Mouse (Mus musculus) adipocyte (in vitro differentiated cells): Measurements from ENCODE around the gene Smndc1.
A peak's percentile ranks its signal among the peaks of the same experiment; 100 is the strongest.
"Not testable (repeated sequence)": the region's sequence is repeated elsewhere in the genome, so short reads cannot be mapped to it uniquely, and the experiment has no call there.

Source experiments
- DNase-seq: peaks from one replicate; pipeline ENCODE4 v3.0.0-alpha.2; 2016; ENCODE audit warnings: low spot score

The Smndc1 gene

DNA sequence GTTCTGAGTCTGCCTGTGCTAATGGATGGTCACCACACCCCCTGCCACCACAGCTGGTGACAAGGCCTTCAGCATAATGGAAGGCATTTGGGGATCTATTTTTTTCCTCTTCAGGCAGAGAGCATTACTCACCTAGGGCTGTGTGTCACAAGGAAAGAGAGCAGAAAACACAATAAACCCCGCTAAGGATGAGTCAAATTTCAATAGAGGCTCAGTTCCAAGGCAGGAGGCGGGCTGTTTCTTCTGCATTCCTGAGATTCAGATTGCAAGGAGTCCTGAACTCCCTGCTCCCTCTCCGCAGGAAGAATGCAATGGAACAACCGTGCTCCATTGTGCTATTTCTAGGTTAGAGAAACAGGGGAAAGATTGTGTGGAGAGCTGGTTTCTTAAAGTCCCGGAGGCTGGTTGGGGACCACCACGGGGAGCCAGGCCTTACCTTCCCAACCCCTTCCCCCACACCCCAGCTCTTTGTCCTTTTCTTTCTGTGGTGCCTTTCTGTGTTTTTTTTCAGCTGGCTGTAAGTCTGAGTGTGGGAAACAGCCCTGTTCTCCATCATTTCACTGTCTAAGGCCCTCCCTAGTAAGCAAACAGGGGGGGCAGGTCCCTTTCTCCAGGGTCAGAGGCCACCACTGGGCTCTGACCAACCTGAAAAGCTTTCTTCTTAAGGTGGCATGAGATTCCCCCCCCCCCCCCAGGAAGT is 21.9 kb upstream of the Smndc1 start:
- no peak for DNase-seq

DNA sequence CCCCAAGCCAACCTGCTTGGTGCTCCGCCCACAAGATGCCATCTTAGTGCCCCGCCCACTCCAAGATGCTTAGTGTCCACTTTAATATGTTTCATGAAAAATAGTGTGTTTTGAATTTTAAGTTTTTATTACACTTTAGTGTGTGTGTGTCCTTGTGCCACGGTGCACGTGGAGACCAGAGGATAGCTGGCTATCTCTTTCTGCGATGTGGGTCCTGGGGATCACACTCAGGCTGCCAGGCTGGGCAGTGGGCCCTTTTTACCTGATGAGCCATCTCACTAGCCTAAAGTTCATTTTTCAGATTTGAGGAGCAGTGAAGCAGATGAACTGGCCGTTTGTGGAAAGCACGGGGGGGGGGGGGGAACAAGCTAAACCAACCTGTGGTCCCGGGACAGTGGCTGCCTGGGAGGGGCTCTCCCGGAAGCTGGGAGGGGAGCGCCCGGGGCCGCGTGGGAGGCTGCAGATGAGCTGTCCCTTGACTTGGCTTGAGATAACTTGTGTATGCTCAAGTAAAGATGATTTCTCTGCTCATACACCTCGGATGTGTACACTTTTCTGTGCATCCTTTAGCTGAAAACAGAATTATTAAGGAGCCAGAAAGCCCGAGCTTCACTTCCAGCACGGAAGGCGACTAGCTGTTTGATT is 19.4 kb upstream of the Smndc1 start:
- no peak for DNase-seq

DNA sequence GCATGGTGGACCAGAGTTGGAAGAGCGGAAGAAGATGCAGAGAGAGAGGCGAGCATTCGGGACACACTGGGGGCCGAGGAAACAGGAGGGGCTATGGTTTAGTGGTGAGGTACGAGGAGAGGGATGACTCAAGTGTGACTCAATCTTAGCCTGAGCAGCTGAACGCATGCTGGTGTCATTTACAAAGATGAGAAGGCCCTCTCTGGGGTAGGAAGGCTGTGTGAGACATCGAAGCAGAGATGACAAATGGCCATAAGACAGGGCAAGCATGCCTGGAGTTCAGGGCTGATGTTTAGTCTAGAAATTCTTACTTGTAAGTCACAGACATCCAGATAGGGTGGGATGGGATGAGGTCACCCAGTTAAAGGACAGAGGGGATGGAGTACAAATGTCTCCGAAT is 18.0 kb upstream of the Smndc1 start:
- DNase-seq = no peak

DNA sequence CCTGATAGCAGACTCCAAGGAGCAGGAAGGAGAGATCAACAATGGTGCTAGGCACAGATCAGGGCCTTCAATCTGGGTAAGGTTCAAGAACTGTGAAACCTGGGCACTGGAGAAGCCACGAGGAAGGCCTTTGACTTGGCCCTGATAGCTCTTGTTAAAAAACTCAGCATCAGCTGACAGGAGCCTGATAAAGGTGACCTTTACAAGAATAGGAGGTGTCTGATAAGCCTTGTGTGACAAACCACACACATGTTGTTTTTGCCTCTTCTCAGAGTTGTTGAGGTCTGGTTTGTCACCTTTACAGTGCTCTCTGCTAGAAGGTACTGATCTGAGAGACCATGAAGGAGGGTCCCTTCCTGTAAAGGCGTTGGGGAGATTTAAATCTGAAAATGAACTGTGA is 17.0 kb upstream of the Smndc1 start:
- DNase-seq = no peak

DNA sequence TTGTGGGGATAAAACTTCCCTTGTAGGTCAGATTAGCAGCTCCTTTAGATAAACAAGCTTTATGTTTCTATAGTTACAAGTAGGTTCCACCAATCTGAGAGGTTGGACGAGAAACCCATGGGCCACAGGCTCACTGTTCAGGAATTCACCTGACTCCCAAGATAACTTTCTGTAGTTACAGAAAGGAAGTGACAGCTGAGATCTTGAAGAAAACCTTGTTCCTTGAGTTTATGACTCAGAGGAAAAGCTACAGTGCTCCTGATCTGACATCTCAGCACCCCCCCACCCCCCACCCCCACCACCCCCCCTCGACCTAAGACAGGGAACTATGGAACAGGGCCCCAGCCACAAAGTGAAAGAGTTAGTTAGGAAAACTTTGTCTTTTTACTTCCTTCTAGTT is 15.4 kb upstream of the Smndc1 start:
- no peak for DNase-seq

DNA sequence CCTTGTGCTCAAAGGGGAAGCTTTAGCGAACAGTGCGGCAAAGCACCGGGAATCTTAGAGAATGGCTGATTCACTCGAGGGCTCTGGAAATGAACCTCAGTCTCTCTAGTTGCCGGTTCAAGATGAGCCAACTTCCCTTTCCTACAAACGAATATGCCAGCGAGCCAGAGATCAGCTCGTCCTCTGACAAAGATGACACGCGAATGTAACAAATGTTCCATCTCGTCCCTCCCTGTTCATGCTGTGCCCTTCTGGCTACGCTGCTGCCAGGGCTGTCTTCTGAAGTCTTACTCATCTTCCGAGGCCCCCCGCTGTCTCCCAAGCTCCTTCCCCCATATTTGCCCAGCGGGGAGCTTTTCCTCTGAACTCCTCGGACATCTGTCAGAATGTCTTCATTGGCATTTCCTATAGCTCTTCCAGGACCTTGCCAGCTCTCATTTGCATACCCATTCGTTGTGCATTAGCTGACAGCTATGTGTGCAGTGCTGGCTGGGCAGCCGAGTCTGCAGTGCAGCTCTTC is 14.5 kb upstream of the Smndc1 start:
- no peak for DNase-seq

DNA sequence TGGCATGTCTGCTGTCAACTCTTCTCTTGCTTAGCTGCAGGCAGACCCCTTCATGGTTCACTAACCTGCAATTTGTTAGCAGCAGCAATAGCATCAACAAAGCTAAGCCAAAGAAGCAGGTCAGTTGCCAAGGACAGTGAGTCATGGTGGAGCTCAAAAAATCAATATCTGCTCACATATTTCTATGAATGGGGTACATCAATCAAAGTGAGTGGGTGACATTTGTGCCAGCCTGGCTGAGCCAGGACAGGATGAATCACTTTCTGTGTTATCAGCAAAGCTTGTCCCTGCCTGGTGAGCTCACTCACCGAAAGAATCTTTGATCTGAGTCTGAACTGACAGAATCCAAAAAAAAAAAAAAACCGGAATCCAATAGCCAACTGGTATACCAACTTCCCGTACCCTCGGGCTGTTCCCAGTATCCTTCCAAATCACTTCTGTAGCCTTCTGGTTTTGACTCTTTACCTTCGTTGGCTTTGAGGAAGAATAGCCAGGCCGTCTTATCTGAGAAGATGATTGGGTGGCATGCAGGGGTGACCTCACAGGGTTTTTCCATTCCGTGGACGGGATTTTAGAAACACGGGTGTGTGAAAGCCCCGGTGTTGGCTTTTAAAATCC is 13.9 kb upstream of the Smndc1 start:
- peak; percentile 47 for DNase-seq

DNA sequence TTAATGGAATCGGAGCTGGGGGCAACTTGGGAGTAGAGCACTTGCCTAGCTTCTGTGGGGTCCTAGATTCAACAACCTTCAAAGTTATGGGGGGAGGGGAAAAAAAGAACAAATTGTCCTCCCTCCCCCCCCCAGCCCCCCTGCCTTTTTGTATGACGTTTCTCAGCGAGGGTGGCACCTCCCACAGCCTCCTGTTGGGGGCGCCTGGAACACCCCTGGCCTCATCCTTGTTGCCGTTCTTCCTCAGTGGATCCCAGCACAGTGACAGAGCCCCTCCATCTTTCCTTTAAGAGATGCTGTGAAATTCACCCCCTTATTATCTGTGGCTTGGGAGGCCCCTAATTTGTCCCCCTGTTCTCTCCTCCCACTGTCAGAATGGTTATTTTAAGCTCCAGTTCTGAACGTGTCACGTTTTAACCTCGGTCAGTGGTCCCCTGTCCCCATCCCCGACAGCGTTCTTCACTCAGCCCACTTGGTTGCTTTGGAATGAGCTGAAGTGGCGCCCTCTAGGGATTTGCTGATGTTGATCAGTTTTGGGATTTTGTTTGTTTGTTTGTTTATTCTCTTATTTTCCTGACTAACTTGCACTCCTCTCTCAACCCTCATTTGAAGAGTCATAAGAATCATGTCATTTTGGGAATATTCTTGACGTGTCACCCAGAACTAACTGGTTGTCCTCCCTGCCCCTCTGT is 12.5 kb upstream of the Smndc1 start:
- DNase-seq = no peak

DNA sequence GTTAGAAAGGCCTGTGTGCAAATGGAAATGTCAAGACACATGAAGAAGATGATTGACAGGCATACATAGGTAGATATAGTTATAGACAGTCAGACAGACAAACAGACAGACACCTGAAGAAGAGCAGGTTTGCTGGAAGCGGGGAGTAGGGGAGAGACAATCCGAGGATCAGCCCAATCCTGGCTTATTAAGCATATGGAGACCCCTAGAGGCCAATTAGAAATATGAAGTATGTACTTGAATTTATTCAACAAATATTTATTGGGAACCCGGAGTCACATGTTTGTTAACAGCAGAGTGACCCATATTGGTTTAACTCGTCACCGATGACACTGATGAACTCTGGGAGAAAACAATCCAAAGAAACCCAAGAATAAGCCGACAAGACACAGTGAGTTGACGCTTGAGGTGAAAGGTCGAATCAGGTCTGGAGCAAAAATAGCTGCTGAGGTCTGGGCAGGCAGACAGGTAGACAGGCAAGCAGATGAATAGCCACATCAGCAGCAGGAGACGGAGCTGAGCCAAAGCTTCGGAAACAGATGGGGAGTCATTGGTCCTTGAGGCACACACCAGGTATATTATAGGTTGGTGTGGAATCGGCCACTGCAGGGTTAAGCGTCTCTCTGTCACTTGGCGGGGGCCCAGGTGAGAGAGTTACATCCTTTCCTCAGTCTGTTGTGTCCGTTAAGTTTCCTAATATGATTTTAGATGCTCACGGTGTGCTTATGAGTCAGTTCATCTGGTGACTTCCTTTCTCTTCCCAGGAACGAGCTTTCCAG is 10.1 kb upstream of the Smndc1 start:
- DNase-seq = no peak

DNA sequence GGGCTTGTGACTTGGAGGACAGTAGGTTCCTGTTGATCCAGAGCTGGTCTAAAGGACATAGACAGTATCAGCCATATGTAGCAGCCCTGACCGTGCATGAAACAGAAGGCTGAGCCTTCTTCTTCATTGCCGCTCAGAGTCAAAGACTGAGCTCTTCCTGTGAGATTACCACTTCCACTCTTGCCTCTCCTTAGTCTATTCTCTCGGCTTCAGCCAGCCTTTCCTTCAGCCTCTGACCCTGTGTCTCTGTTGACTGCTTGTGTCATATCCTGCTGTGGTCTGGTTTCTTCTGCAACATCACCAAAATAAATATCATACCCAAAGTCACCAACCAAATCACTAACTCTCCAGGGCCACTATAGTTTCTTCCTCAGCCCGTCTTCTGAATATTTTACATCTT is 8.8 kb upstream of the Smndc1 start:
- DNase-seq = no peak

DNA sequence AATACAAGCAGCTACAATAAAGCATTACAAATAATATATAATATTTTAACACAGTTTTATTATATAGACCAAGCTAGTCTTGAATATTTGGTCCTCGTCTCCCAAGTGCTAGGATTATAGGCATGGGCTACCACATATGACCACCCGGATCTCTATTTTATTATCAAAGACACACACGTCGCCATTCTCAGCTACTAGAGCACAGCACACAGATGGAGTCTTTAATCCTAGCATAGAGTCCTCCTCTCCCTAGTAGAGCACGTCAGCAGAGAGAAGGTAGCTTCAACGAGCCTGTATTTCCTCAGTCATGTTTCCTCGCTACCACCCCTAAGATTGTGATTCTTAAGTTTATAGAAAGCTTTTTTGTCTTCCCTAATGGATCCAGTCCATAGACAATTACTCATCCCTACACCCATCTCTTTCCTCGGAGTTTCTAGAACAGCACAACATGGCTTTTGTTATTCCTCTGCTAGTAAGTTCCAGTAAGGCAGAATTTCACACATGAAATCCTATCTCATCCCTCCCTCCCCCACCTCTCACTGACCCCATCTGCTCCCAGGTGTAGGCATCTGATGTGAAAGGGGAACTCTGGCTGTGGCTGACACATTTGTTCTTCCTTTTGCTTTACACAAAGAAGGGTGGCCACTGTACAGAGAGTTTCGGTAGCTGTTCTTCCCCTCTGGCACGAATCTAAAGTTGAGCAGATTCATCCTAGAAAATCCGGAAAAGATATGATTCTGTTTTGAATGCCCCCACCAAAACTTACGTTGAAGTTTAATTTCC is 7.3 kb upstream of the Smndc1 start:
- DNase-seq = no peak

DNA sequence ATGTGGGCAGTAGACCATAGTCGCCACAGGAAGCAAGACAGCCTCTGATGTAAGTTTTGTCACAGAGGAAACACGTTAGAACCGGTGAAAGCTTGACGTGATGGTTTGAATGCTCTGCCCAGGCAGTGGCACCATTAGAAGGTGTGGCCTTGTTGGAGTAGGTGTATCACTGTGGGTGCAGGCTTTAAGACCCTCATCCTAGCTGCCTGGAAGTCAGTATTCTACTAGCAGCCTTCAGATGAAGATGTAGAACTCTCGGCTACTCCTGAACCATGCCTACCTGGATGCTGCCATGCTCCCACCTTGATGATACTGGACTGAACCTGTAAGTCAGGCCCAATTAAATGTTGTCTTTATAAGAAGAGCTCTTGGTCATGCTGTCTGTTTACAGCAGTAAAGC is 5.4 kb upstream of the Smndc1 start:
- DNase-seq = not testable (repeated sequence)

DNA sequence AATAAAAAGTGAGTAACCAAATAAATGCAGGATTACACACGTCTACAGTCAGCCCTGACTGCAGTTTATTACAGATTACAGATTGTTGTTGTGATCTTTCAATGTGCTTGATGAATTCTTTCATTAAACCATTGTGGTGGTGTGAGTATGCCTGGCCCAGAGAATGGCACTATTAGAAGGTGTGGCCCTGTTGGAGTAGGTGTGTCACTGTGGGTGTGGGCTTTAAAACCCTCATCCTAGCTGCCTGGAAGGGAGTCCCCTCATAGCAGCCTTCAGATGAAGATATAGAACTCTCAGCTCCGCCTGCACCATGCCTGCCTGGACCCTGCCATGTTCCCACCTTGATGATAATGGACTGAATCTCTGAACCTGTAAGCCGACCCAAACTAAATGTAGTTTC is 4.6 kb upstream of the Smndc1 start:
- DNase-seq = not testable (repeated sequence)

DNA sequence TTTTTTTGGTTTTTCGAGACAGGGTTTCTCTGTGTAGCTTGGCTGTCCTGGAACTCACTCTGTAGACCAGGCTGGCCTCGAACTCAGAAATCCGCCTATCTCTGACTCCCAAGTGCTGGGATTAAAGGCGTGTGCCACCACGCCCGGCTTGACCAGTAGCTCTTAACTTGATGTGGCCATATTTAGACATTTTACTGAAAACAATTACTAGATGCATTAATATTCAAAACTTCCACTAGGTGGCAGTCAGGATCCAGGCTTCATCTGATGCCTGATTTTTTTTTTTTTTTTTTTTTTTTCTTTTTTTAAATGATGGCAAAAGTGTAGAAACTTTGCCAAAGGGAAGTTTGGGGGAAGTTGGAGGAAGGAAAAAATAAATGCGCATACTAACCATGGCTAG is 4.2 kb upstream of the Smndc1 start:
- peak; percentile 87 for DNase-seq

DNA sequence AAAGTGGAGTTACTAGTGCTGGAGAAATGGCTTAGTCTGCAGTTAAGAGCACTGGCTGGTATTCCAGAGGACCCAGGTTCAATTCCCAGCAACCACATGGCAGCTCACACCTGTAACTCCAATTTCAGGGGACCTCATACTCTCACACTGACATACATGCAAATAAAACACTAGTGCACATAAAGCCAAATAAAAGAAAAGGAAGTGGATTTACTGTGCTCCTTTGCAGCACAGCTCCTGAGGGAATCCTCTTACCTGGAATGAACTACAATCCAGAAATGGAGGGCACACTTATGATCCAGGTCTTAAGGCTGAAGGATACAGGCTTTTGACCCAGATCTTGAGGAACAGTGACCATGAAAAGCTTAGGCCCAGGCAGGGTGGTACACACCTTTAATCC is 3.3 kb upstream of the Smndc1 start:
- DNase-seq = no peak

DNA sequence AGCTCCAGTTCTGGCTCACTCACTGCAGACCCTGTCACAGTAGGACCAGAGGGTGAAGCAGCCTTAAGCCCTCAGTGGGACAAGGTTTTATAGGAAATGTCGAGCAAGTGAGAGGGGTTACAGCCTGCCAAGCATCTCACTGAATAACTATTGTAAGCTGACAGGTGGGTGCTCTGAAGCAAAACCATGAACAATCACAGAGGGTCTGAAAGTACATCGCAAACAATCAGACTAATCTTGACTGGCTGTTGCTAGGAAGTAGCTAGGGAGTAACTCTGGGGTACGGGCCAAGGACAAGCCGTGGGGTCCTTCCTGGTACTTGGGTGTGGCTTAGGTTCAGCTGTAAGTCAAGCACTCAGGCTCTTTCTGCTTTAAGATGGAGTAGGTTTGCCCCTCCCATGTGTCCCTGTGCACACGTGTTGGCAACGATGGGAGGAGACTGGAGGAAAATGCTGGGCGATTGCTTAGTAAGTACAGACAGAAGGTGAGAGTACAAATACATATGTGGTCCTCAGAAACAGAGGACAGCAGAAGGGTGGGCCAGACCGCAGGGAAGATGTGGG is 2.5 kb upstream of the Smndc1 start:
- no peak for DNase-seq

DNA sequence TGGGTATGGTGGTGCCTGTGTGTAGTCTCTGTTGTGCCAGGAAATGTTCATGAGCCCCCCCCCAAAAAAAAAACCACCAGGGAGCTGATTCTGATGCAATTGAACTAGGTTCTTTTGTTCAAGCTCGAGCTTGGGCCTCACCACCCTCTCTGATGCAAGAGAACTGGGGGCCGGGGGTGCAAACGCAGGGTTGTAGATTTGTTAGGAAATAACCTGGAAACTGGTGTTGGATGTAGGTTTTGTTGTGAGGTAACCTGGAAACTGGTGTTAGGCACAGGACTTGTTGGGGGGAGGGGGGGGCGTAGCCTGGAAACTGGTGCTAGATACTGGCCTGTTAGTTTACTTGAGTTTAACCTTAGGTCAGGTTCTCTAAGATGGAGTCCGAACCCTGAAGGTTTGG is 1.4 kb upstream of the Smndc1 start:
- DNase-seq = peak; percentile 24

DNA sequence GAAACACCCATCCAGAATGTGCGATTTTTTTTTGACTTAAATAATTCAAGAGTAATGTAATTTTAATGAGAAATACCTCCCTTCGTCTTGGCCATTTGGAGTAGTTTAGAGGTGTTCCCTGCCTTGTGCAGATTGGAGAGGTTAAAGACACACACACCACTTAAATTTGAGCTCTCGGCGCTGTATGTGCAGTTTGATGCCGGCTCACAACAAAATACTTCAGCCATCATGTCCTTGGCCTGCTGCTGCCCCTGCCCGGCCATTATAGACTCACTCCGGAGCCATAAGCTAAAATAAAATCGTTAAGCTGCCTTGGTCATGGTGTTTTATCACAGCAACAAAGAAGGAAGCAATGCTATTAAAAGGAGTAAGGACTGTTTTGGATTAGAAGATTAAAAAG is 1.0 kb upstream of the Smndc1 start:
- peak; percentile 24 for DNase-seq

DNA sequence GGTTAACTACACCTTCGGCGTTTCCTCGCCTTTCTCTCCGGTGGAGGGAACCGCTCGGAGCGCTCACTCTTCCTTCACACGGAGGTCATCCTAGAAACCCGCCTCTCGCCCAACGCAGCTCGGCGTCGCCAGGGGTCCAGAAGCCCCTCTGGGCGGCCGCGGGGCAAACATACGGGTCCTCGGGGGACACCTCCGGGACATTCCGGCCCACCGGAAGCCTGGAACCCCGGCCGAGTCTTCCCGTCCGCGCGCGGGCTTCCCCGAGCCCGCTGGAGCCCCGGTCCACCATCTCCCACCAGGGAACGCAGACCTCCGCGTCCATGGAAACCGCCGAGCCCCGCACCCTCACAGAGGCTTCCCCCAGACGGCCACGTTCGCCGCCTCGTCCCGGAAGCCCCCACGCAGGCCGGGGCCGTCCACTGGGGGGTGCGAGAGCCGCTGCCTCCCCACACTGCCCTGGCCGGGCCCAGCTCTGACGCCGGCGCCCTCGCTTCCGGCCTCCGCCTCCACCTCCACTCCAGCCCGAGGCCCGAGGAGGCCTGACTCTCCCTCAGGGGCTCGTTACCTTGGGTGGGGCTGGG is 437 bp downstream of the Smndc1 start:
- DNase-seq = peak; percentile 24

DNA sequence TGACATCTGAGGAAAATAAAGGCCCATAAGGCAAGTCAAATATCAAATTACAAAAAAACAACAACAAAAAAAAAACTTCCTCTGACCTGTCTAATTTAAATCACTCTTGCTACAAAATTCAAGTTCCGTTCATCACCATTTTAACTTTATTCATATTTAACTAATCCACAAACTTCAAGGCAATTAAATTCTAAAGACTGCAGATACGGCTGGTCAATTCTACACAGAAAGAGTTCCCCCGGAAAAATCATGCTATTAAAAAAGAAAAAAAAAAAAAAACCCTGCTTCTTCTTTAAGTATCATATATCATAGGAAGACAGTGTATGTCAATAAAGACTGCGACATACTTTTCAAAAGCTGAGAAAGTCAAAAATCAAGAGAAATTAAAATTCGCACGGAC is 961 bp downstream of the Smndc1 start:
- no peak for DNase-seq

DNA sequence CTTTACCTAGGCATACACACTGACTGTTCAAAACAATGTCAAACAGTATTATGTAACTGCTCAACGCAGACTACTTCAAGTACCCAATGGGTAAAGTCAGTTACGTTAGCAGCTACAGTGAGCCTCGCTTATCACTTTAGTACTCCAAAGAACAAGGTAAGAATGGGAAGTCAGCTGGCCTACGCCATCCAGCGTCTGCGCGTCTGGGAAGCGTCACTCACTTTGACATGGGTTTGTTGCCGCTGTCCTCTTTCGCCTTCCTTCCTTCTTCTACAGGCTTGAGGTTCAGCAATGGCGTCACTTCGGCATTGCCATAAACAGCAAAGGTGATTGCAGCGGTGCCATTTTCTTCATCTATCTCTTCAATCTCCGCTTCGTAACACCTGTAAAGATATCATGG is 7.0 kb downstream of the Smndc1 start:
- no peak for DNase-seq
